Mouse (Mus musculus): ENCODE results near the gene Slc6a11. TPM values are rescaled to one million over a fixed set of nuclear protein-coding genes. Genes with fewer than 3 reads are reported as not detected.

Slc6a11 gene
- total RNA-seq, 1 experiment from 2014 or later: not detected

DNA sequence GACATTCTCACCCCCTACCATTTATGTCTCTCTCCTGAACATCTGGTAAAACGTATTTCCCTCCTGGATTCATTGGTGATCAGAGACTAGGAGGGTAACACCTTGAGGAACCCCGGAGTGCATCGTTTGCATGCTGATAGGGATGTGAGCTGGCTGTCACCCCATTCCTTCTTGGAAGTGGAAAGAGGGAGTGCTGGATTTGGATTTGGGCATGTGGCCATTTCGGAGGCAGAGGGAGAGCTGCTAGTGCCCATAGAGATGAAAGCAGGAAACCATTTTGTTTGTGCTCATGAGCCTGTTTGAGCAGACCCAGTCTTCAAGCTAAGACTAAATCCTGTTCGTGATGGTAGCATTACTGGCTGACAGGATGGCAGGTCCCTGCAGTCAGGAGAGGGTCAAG lies 160.4 kb downstream of the Slc6a11 start:
- no peak for ATAC-seq (replicated peaks; ENCODE audit: insufficient number of reproducible peaks, low FRiP score, low TSS enrichment, poor library complexity, severe bottlenecking)

DNA sequence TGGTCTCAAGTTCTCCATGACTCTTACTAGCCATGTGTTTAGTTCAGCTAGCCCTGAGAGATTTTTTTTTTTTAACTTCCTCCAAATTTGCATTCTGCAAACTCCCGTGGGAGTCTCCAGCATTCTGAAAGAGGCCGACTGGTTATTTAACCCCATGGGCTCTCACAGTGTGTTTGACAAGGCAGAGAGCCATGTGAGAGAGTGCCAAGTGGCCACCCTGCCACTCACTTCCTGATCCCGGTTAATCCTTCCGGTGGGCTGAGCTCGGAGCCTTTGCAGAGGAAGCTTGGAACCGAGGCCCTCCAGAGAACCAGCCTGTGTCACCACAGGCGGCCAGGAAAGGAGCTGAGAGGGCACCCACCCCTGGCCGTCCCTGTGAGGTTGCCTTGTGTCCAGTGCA lies 162.5 kb downstream of the Slc6a11 start:
- no peak for ATAC-seq (replicated peaks; ENCODE audit: insufficient number of reproducible peaks, low FRiP score, low TSS enrichment, poor library complexity, severe bottlenecking)

DNA sequence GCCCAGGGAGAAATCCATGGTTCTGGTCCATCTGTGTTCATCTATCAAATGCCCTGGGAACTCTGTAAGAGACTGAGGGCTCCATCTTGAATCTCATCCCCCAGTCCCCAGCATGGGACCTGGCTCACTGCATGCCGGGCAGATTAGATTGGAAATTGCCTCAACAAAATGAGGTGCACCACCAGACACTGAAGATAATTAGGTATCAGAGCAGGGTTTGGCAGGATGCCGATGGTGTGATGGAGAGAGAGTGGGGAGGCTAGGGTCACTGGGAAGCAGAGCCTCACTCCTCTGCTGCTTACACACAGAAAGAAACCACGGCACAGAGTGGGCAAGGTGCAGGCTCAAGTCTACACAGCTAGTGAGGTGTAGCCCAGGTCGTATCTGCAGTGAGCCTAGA lies 164.0 kb downstream of the Slc6a11 start:
- ATAC-seq (replicated peaks; ENCODE audit: insufficient number of reproducible peaks, low FRiP score, low TSS enrichment, poor library complexity, severe bottlenecking): no peak

GRCm38 (mm10) chr6:114297260-114298002 lies 166.4 kb downstream of the Slc6a11 start:
- no peak for ATAC-seq (replicated peaks; ENCODE audit: insufficient number of reproducible peaks, low FRiP score, low TSS enrichment, poor library complexity, severe bottlenecking)

Other genes starting within 250 kb of the Slc6a11 start
- not detected in 3 replicates for gene Atp2b2, start 88.6 kb upstream of the Slc6a11 start, total RNA-seq (2017)
- not detected in 3 replicates for gene Slc6a1, start 151.4 kb downstream of the Slc6a11 start, total RNA-seq (2017)

All from monocyte, adult 5-6 weeks (primary cell).